Mouse (Mus musculus) kidney, postnatal 14 days (tissue): ENCODE results near the gene Olfr358.

Experiments
- DNase-seq: peaks from one replicate; pipeline ENCODE4 v3.0.0; 2022; ENCODE audit warnings: mixed read lengths

Olfr358 gene

GRCm38 (mm10) chr2:37009235-37009634, at the start of gene Olfr358:
Olfr358 (minus strand) TSS chr2:37009335.
- DNase-seq = no peak

- DNase-seq = no peak
Measured at GRCm38 (mm10) chr2:36997030-36997429, 12.1 kb downstream of the Olfr358 start.

- DNase-seq = no peak
Measured at GRCm38 (mm10) chr2:36993527-36993926, 15.6 kb downstream of the Olfr358 start, which contains the start of gene Olfr357. Olfr357 (plus strand) TSS chr2:36993827.
